In the genomic region with DNA sequence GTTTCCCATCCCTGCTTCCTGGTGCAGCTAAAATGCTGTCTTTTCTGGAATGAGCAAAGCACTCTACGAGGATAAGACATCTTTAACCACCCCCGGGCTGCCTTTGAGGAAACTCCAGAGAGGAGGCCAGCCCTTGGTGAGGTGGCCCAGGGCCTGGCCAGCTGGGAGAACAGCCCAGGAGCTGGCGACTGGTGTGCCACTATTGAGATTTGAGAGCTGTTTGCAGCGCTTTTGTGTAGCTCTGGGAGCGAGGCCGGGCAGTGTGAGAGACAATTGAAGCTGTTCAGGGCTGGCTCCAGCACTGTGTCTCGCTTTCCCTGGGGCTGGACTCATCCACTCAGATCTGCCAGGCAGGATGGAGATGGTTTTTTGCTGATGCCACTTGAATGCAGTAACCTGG, we compare ENCODE assay signal across 12 mouse cellular contexts. TPM values are rescaled to one million over a fixed set of nuclear protein-coding genes. Genes with fewer than 3 reads are reported as not detected.
DNase-seq lines count a peak whose midpoint lies in the region; ATAC-seq lines count a peak whose summit lies in the region.
"Had no signal": no experiment of that assay in that cellular context is flagged by ENCODE, and none has a peak within 500 bp of the region (broad histone marks: within the 10 kb centered on the region; RNA-seq: fewer than 3 reads in every experiment).

No protein-coding gene starts in this region.

- H3K4me3 ChIP-seq in hindbrain, embryonic 15.5 days, result no peak overlapping the region
- H3K4me3 ChIP-seq in limb, embryonic 10.5 days, result no peak overlapping the region
- H3K4me3 ChIP-seq: limb, embryonic 12.5 days; stomach, embryonic 15.5 days had no signal

- no peak overlapping the region for H3K4me2 ChIP-seq in hindbrain, embryonic 15.5 days
- H3K4me2 ChIP-seq: limb, embryonic 12.5 days; stomach, embryonic 15.5 days had no signal

- H3K9ac ChIP-seq in hindbrain, embryonic 15.5 days, result 0 out of 2 replicates have a peak overlapping the region, but pooled peaks have one; percentile 13
- H3K9ac ChIP-seq: limb, embryonic 12.5 days; stomach, embryonic 15.5 days had no signal

- peaks cover 25% of the 10 kb centered on the region for H3K4me1 ChIP-seq in hindbrain, embryonic 15.5 days (replicated peaks)
- peaks cover 31% of the 10 kb centered on the region for H3K4me1 ChIP-seq in limb, embryonic 10.5 days

- no peaks in the 10 kb centered on the region for H3K36me3 ChIP-seq in hindbrain, embryonic 15.5 days
- H3K36me3 ChIP-seq in limb, embryonic 10.5 days, result no peaks in the 10 kb centered on the region
- H3K36me3 ChIP-seq: limb, embryonic 12.5 days; stomach, embryonic 15.5 days had no signal

- WGBS in hindbrain, embryonic 15.5 days, result 19% methylated on average over 7 of the region's 7 CpGs
- 69% methylated on average over 7 of the region's 7 CpGs for WGBS in limb, embryonic 10.5 days

- no peaks in the 10 kb centered on the region for H3K9me3 ChIP-seq in hindbrain, embryonic 15.5 days
- H3K9me3 ChIP-seq in limb, embryonic 10.5 days (replicated peaks), result no peaks in the 10 kb centered on the region
- H3K9me3 ChIP-seq: limb, embryonic 12.5 days; stomach, embryonic 15.5 days had no signal

- ATAC-seq in hindbrain, embryonic 15.5 days (ENCODE audit: low FRiP score, low read depth), result peak; percentile 75
- ATAC-seq in activated CD4-positive, CD25-positive, alpha-beta regulatory T cell, adult 4 months, result no peak
- ATAC-seq: lung, postnatal 0 days; Patski had no signal

- H3K27ac ChIP-seq in hindbrain, embryonic 15.5 days (replicated peaks), result peak overlapping the region; percentile 79
- peak overlapping the region; percentile 1; the same call in 1 of the 2 replicates for H3K27ac ChIP-seq in limb, embryonic 10.5 days
- H3K27ac ChIP-seq: limb, embryonic 12.5 days; stomach, embryonic 15.5 days had no signal

- H3K27me3 ChIP-seq in hindbrain, embryonic 15.5 days, result no peaks in the 10 kb centered on the region
- no peaks in the 10 kb centered on the region for H3K27me3 ChIP-seq in limb, embryonic 10.5 days (ENCODE audit: low read depth, poor library complexity, severe bottlenecking)
- H3K27me3 ChIP-seq: limb, embryonic 12.5 days; Patski; stomach, embryonic 15.5 days had no signal

- DNase-seq in frontal cortex, postnatal 36 days (ENCODE audit: low spot score in 2 of 2), result peak; percentile 42 to 55
- no peak for DNase-seq in frontal cortex, postnatal 14 days (ENCODE audit: low spot score in 2 of 2)
- DNase-seq in limb, embryonic 10.5 days (ENCODE audit: low spot score), result no peak
- DNase-seq in right cerebral cortex, postnatal 14 days, result peak; percentile 41
- no peak for DNase-seq in thymus, postnatal 36 days
- no peak for DNase-seq in spleen, adult 12 weeks (ENCODE audit: low spot score)

RNA-seq across cellular contexts. Expression of a gene that starts 40.4 kb away (rescaled TPM):
- polyA plus RNA-seq in hindbrain, embryonic 15.5 days (2015; fragmentation: Nextera tagmentation; extraction: Ambion mirVana), result 19.8 and 25.6 TPM in 2 replicates
- polyA plus RNA-seq in limb, embryonic 10.5 days (2016; fragmentation: Nextera tagmentation; extraction: Ambion mirVana), result 2.0 and 3.4 TPM in 2 replicates
- not detected for polyA plus RNA-seq in activated CD4-positive, CD25-positive, alpha-beta regulatory T cell, adult 4 months (2017; shearing (Covaris generic))

Comparison
In these comparisons a context has a peak if more than half of its experiments do, and no peak if none do; other contexts are left out.
1. DNase-seq: peak in frontal cortex, postnatal 36 days (2 of 2) and right cerebral cortex, postnatal 14 days (single experiment); none in frontal cortex, postnatal 14 days (0 of 2), limb, embryonic 10.5 days (single experiment), thymus, postnatal 36 days (0 of 2) and spleen, adult 12 weeks (single experiment).